Mouse (Mus musculus): ENCODE measurements at regions not wholly inside any gene's neighbourhood (a gene's known extent, or its start where the extent isn't known, plus 50 kb on each side); places are given as distances from the start of the nearest gene placed in this dataset.

DNA sequence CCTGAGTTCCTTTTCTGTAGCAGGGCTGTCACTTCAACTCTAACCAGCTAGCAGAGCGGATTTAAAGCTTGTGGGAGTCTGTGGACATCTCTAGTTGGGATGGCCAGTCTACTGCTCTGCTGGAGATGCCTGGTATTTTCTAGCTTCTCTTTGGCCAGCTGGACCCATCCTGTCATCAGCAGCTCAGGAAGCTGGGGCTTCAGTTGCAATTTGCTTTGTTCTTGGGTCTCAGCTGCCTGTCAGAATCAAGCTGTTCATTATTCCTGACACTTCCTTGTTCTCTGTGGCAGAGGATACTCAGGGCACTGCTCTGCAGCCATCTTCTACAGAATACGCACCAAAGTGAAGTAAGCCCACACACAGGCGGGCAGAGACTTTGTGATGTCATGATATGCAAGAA, 200.8 kb downstream of the Etnk1 start:
- no peak for TF ChIP-seq TBP (conservative IDR thresholded peaks at IDR 0.05; ENCODE audit: low read depth, low read length)
- no peak for TF ChIP-seq EP300 (IDR thresholded peaks at IDR 0.05; ENCODE audit: low read length)
- TF ChIP-seq CTCF (conservative IDR thresholded peaks at IDR 0.05 in 1 of 2, IDR thresholded peaks at IDR 0.05 in 1 of 2; ENCODE audit: low read depth in 2 of 2, low read length in 2 of 2): no peak
- no peak for TF ChIP-seq TCF12 (IDR thresholded peaks at IDR 0.05; ENCODE audit: low read depth, low read length)
- TF ChIP-seq JUN (IDR thresholded peaks at IDR 0.05; ENCODE audit: insufficient read depth, low read depth, low read length): no peak
- no peak for TF ChIP-seq POLR2AphosphoS2 (IDR thresholded peaks at IDR 0.05; ENCODE audit: low read depth, low read length)
- no peak for TF ChIP-seq NELFE (IDR thresholded peaks at IDR 0.05; ENCODE audit: low read depth, low read length)
- no peak for TF ChIP-seq CHD1 (IDR thresholded peaks at IDR 0.05; ENCODE audit: low read depth, low read length)
- TF ChIP-seq PAX5 (IDR thresholded peaks at IDR 0.05; ENCODE audit: low read length): no peak
- no peak for TF ChIP-seq MAFK (IDR thresholded peaks at IDR 0.05; ENCODE audit: insufficient replicate concordance, low read length)
- TF ChIP-seq SMC3 (IDR thresholded peaks at IDR 0.05; ENCODE audit: low read depth, low read length): no peak
- no peak for TF ChIP-seq USF2 (conservative IDR thresholded peaks at IDR 0.05; ENCODE audit: low read depth, low read length)
- TF ChIP-seq POLR2A (IDR thresholded peaks at IDR 0.05; ENCODE audit: low read depth, low read length): no peak

Data from CH12.LX (cell line).